Mouse (Mus musculus): ENCODE measurements at regions not wholly inside any gene's neighbourhood (a gene's known extent, or its start where the extent isn't known, plus 50 kb on each side); places are given as distances from the start of the nearest gene placed in this dataset.
A peak's percentile ranks its signal among the peaks of the same experiment; 100 is the strongest.

- peak; percentile 42 for ATAC-seq (replicated peaks; ENCODE audit: poor library complexity)
Measured at GRCm38 (mm10) chr12:60352138-60352537, 1132.6 kb upstream of the Fbxo33 start.

- no peak for ATAC-seq (replicated peaks; ENCODE audit: poor library complexity)
Measured at GRCm38 (mm10) chr12:60344437-60344836, 1124.9 kb upstream of the Fbxo33 start.

- no peak for ATAC-seq (replicated peaks; ENCODE audit: poor library complexity)
Measured at GRCm38 (mm10) chr12:60320063-60320462, 1100.5 kb upstream of the Fbxo33 start.

- ATAC-seq (replicated peaks; ENCODE audit: poor library complexity) = peak; percentile 54
Measured at GRCm38 (mm10) chr12:60292591-60292990, 1073.1 kb upstream of the Fbxo33 start.

GRCm38 (mm10) chr12:60288817-60289216 lies 1069.3 kb upstream of the Fbxo33 start:
- no peak for ATAC-seq (replicated peaks; ENCODE audit: poor library complexity)

- ATAC-seq (replicated peaks; ENCODE audit: poor library complexity) = no peak
Measured at GRCm38 (mm10) chr12:60255286-60255685, 1035.8 kb upstream of the Fbxo33 start.

GRCm38 (mm10) chr12:60214002-60214401 lies 994.5 kb upstream of the Fbxo33 start:
- no peak for ATAC-seq (replicated peaks; ENCODE audit: poor library complexity)

GRCm38 (mm10) chr12:60175750-60176149 lies 956.2 kb upstream of the Fbxo33 start:
- ATAC-seq (replicated peaks; ENCODE audit: poor library complexity) = no peak

- ATAC-seq (replicated peaks; ENCODE audit: poor library complexity) = no peak
Measured at GRCm38 (mm10) chr12:60150266-60150665, 930.7 kb upstream of the Fbxo33 start.

- no peak for ATAC-seq (replicated peaks; ENCODE audit: poor library complexity)
Measured at GRCm38 (mm10) chr12:60147364-60147763, 927.8 kb upstream of the Fbxo33 start.
